Mouse (Mus musculus) CH12.LX (cell line): ENCODE data around the gene Pomp. TPM values are rescaled to one million over a fixed set of nuclear protein-coding genes. Genes with fewer than 3 reads are reported as not detected.
A peak's percentile ranks its signal among the peaks of the same experiment; 100 is the strongest.

ENCODE experiments used
- DNase-seq: peaks from one replicate; pipeline ENCODE4 v3.0.0-alpha.2; 2013; ENCODE audit errors: extremely low read depth
- H3K27ac ChIP-seq: 2 replicates; pipeline ENCODE4 v1.5.1; 2012; ENCODE audit warnings: low read depth, mild to moderate bottlenecking, control low read depth, moderate library complexity; ENCODE audit not compliant: insufficient read depth
- H3K27me3 ChIP-seq: replicated peaks from 2 replicates; pipeline ENCODE3; 2012; ENCODE audit warnings: inconsistent platforms
- H3K36me3 ChIP-seq, 2 experiments: replicated peaks in 1 of 2; 2 replicates each; pipeline versions ENCODE3 to v1.6.1; 2012; ENCODE audit warnings: inconsistent platforms in 1 of 2, low read length in 1 of 2, mild to moderate bottlenecking in 1 of 2, mixed read lengths in 1 of 2, moderate library complexity in 1 of 2; ENCODE audit not compliant: control insufficient read depth in 1 of 2, insufficient read depth in 1 of 2
- H3K4me1 ChIP-seq, 2 experiments: 2 replicates each; pipeline ENCODE4 v1.6.1; 2012; ENCODE audit warnings: inconsistent platforms in 1 of 2, moderate library complexity in 1 of 2; ENCODE audit not compliant: insufficient read depth in 2 of 2, control insufficient read depth in 1 of 2
- H3K4me2 ChIP-seq: 2 replicates; pipeline ENCODE4 v1.6.1; 2012; ENCODE audit warnings: low read depth, mild to moderate bottlenecking, control low read depth; ENCODE audit not compliant: poor library complexity, insufficient read depth, severe bottlenecking
- H3K4me3 ChIP-seq, 3 experiments: fragments of 150-350 bp in 1 of 3; sonication (generic) in 1 of 3; replicated peaks in 1 of 3; 2 replicates each; pipeline versions ENCODE3 to v1.5.1; 2011 to 2012; ENCODE audit warnings: low read depth in 2 of 3, low read length in 2 of 3, mild to moderate bottlenecking in 2 of 3, moderate library complexity in 2 of 3, control low read depth in 1 of 3, improper control_type of control experiment in 1 of 3, inconsistent platforms in 1 of 3, mixed read lengths in 1 of 3; ENCODE audit not compliant: poor library complexity in 1 of 3
- H3K79me2 ChIP-seq: replicated peaks from 2 replicates; pipeline ENCODE4 v1.6.1; 2012; ENCODE audit warnings: mild to moderate bottlenecking, moderate library complexity; ENCODE audit not compliant: control insufficient read depth, poor library complexity, insufficient read depth, severe bottlenecking; ENCODE audit errors: extremely low read depth
- H3K9ac ChIP-seq: 2 replicates; pipeline ENCODE4 v1.6.1; 2012; ENCODE audit warnings: low read depth, mild to moderate bottlenecking, control low read depth, moderate library complexity; ENCODE audit not compliant: insufficient read depth
- H3K9me3 ChIP-seq: replicated peaks from 2 replicates; pipeline ENCODE3; 2012; ENCODE audit warnings: low read length, inconsistent platforms, mixed read lengths
- CHD1 ChIP-seq: IDR thresholded peaks from 2 replicates; pipeline ENCODE4 v1.6.1; 2012; ENCODE audit warnings: low read depth, low read length, improper control_type of control experiment, inconsistent platforms
- CHD2 ChIP-seq: IDR thresholded peaks from 2 replicates; pipeline ENCODE4 v1.6.1; 2011; ENCODE audit warnings: low read length, improper control_type of control experiment
- CTCF ChIP-seq, 2 experiments: IDR thresholded peaks in 1 of 2; conservative IDR thresholded peaks in 1 of 2; 2 replicates each; pipeline ENCODE4 v1.5.1; 2011 to 2012; ENCODE audit warnings: low read depth in 2 of 2, low read length in 2 of 2, improper control_type of control experiment in 1 of 2, inconsistent platforms in 1 of 2, mild to moderate bottlenecking in 1 of 2, moderate library complexity in 1 of 2
- E2F4 ChIP-seq: IDR thresholded peaks from 2 replicates; pipeline ENCODE4 v1.6.1; 2011; ENCODE audit warnings: low read depth, low read length, improper control_type of control experiment; ENCODE audit not compliant: insufficient replicate concordance
- EP300 ChIP-seq: IDR thresholded peaks from 2 replicates; pipeline ENCODE4 v1.6.1; 2011; ENCODE audit warnings: low read length, improper control_type of control experiment
- IRF4 ChIP-seq: IDR thresholded peaks from 2 replicates; pipeline ENCODE4 v1.6.1; 2014; ENCODE audit warnings: low read depth, mild to moderate bottlenecking, inconsistent platforms, low read length, improper control_type of control experiment
- JUND ChIP-seq: conservative IDR thresholded peaks from 2 replicates; pipeline ENCODE4 v1.6.1; 2011; ENCODE audit warnings: low read depth, low read length, improper control_type of control experiment
- MAX ChIP-seq: IDR thresholded peaks from 2 replicates; pipeline ENCODE4 v1.6.1; 2011; ENCODE audit warnings: low read length, improper control_type of control experiment
- MEF2A ChIP-seq: IDR thresholded peaks from 2 replicates; pipeline ENCODE4 v1.6.1; 2014; ENCODE audit warnings: low read depth, mild to moderate bottlenecking, inconsistent platforms, low read length, improper control_type of control experiment, borderline replicate concordance
- NELFE ChIP-seq: IDR thresholded peaks from 2 replicates; pipeline ENCODE4 v1.6.1; 2011; ENCODE audit warnings: low read depth, low read length, improper control_type of control experiment
- NRF1 ChIP-seq: IDR thresholded peaks from 2 replicates; pipeline ENCODE4 v1.6.1; 2014; ENCODE audit warnings: low read depth, mild to moderate bottlenecking, inconsistent platforms, low read length, improper control_type of control experiment, moderate library complexity
- POLR2A ChIP-seq: IDR thresholded peaks from 2 replicates; pipeline ENCODE4 v1.6.1; 2011; ENCODE audit warnings: low read depth, mild to moderate bottlenecking, improper control_type of control experiment, low read length
- RCOR1 ChIP-seq: conservative IDR thresholded peaks from 2 replicates; pipeline ENCODE4 v1.6.1; 2012; ENCODE audit warnings: low read depth, mild to moderate bottlenecking, inconsistent platforms, low read length, improper control_type of control experiment
- TBP ChIP-seq: conservative IDR thresholded peaks from 2 replicates; pipeline ENCODE4 v1.6.1; 2011; ENCODE audit warnings: low read depth, low read length, improper control_type of control experiment
- TCF12 ChIP-seq: IDR thresholded peaks from 2 replicates; pipeline ENCODE4 v1.6.1; 2014; ENCODE audit warnings: low read depth, mild to moderate bottlenecking, inconsistent platforms, low read length, improper control_type of control experiment
- UBTF ChIP-seq: IDR thresholded peaks from 2 replicates; pipeline ENCODE4 v1.6.1; 2012; ENCODE audit warnings: low read depth, mild to moderate bottlenecking, inconsistent platforms, low read length, improper control_type of control experiment, moderate library complexity
- ZMIZ1 ChIP-seq: IDR thresholded peaks from 2 replicates; pipeline ENCODE4 v1.6.1; 2012; ENCODE audit warnings: low read depth, mild to moderate bottlenecking, inconsistent platforms, low read length, improper control_type of control experiment
- dilution Hi-C: fragments of 300-500 bp; cut with MboI; formaldehyde crosslinking; loops from 2 replicates; pipeline ENCODE4 v1.14.3; 2020; ENCODE audit warnings: low sequenced_read_pairs; ENCODE audit not compliant: extremely low pct_unique_long_range_greater_than_20kb, extremely low pct_ligation_motif_present
- in situ Hi-C: fragments of 300-500 bp; cut with MboI; formaldehyde crosslinking; loops from 3 replicates; pipeline ENCODE4 v1.14.3; 2019; ENCODE audit warnings: low sequenced_read_pairs, low pct_ligation_motif_present, low pct_unique_long_range_greater_than_20kb, mixed read lengths
- polyA plus RNA-seq: library from polyadenylated mRNA; unstranded; fragments of >175 nt; gene quantifications from 2 replicates; pipeline ENCODE4 v1.2.1, GENCODE M21; 2012; ENCODE audit warnings: low read depth; ENCODE audit not compliant: insufficient read length
- total RNA-seq, 2 experiments: library from RNA; depleted of rRNA; stranded (reverse); fragments of 300-350 nt in 1 of 2; fragments of >200 nt in 1 of 2; gene quantifications; 2 replicates each; pipeline ENCODE4 v1.2.3; 2012 to 2014

The Pomp gene
- total and polyA plus RNA-seq, 3 experiments, result 164 to 618 (median 303) TPM

- Histone ChIP-seq H3K4me2 (peak within 1 kb of the TSS; percentile 83), H3K36me3 (peaks cover 3 to 19% of the 10 kb centered on the region in 2 experiments), H3K9me3 (no peaks in the 10 kb centered on the region), H3K4me1 (peaks cover 15 to 53% of the 10 kb centered on the region in 2 experiments), H3K27me3 (no peaks in the 10 kb centered on the region), H3K79me2 (no peaks in the 10 kb centered on the region), H3K4me3 (peak within 1 kb of the TSS; percentile 71 to 95 (median 85)), H3K27ac (peak within 1 kb of the TSS; percentile 67), H3K9ac (peak within 1 kb of the TSS; percentile 88)
- peak; percentile 47; the same call in 1 of the 2 replicates for TF ChIP-seq ZMIZ1
- peak; percentile 70; the same call in 1 of the 2 replicates for TF ChIP-seq UBTF
- TF ChIP-seq JUND, result no peak
- 0 out of 2 replicates have a peak, but pooled peaks have one; percentile 31 for TF ChIP-seq TBP
- TF ChIP-seq CTCF (conservative IDR thresholded peaks at IDR 0.05 in 1 of 2, IDR thresholded peaks at IDR 0.05 in 1 of 2; ENCODE audit: low read depth in 2 of 2, low read length in 2 of 2), result peak in 1 of 2 experiments; percentile 6; a peak in 1 of 4 replicates
- TF ChIP-seq POLR2A, result peak; percentile 44
- TF ChIP-seq CHD2, result peak; percentile 94
- TF ChIP-seq RCOR1, result no peak
- peak; percentile 64; the same call in 1 of the 2 replicates for TF ChIP-seq TCF12
- peak; percentile 67 for TF ChIP-seq NRF1
- no peak for TF ChIP-seq EP300
- DNase-seq, result peak; percentile 92
- dilution Hi-C loops, result no loop called here
- in situ Hi-C loops, result no loop called here
These were observed 34.3 kb downstream of the Pomp start, which contains the start of gene Slc46a3 for GRCm38 (mm10) chr5:147894455-147895076. Gene Slc46a3 (minus strand): TSS chr5:147894815.

GRCm38 (mm10) chr5:147895436-147896198 lies 35.4 kb downstream of the Pomp start:
- Histone ChIP-seq H3K4me2 (peak overlapping the region; percentile 35), H3K27ac (peak overlapping the region; percentile 49; the same call in 1 of the 2 replicates), H3K9ac (peak overlapping the region; percentile 51), H3K36me3 (peaks cover 3 to 15% of the 10 kb centered on the region in 2 experiments), H3K27me3 (no peaks in the 10 kb centered on the region), H3K4me1 (peaks cover 15 to 57% of the 10 kb centered on the region in 2 experiments)
- dilution Hi-C loops (no loop called here), in situ Hi-C loops (no loop called here)
- TF ChIP-seq MEF2A (peak; percentile 26; the same call in 1 of the 2 replicates), NELFE (no peak), IRF4 (peak; percentile 18; the same call in 1 of the 2 replicates), NRF1 (no peak), E2F4 (no peak), CHD1 (0 out of 2 replicates have a peak, but pooled peaks have one; percentile 30), EP300 (peak; percentile 48; the same call in 1 of the 2 replicates), MAX (peak; percentile 14; the same call in 1 of the 2 replicates)
- TF ChIP-seq, all 38 proteins: peak for 5
- Histone ChIP-seq H3K9me3 (no peaks in the 10 kb centered on the region), H3K79me2 (no peaks in the 10 kb centered on the region), H3K4me3 (peak overlapping the region; percentile 46 to 71 (median 46))
- peak; percentile 53 for DNase-seq
